Mouse (Mus musculus): ENCODE results near the gene Prom1. TPM values are rescaled to one million over a fixed set of nuclear protein-coding genes. Genes with fewer than 3 reads are reported as not detected.

The Prom1 gene
- polyA plus RNA-seq, 1 experiment = 18.4 TPM

DNA sequence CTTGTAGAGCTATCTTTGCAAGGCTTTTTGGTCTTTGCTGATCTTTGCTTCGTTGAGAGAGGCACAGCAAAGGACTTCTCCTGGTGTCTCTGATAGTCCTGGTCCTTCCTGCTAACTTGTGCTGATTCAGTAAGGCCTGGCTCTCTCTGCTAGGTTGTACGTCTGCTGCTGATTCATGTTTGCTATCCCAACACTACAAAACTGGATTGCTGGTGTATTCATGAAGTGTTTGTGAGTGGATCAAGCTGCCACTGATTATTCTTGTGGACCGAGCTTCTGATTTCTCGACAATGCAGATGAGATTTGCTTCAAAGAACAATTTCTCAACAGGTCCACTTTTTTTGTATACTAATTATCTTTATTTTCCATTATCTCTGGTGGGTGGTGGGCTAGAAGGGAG is 6.3 kb upstream of the Prom1 start:
- no peak for TF ChIP-seq POLR2A (IDR thresholded peaks at IDR 0.05; ENCODE audit: extremely low read depth, insufficient read depth, low read length)
- no peak for TF ChIP-seq CTCF (IDR thresholded peaks at IDR 0.05; ENCODE audit: extremely low read depth, insufficient read depth, low read length)
- H3K27ac ChIP-seq (ENCODE audit: insufficient read depth, low read length) = no peak overlapping the region
- no peak overlapping the region for H3K4me3 ChIP-seq (ENCODE audit: insufficient read depth, low read length)
- H3K4me1 ChIP-seq (ENCODE audit: control insufficient read depth, insufficient read depth, low read length) = no peaks in the 10 kb centered on the region

DNA sequence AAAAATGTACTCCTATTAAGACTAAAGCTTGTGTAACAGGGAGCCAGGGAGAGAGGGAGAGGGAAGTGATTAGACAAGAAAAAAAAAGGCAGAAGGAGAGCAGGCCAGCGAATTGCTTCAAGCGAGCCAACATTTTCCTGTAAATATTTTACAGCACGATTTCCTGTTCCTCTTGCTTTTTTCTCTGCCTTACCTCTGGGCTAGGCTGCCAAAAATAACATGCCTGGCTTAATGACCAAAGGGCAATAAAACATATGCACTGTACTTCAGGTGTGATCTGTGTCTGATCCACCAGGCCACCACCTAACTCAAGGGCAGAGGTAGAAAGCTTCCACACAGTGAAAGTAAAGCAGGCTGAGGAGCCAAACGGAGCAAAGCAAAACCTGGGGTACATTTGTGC is 3.4 kb upstream of the Prom1 start:
- Histone ChIP-seq H3K4me3 (ENCODE audit: insufficient read depth, low read length) (no peak overlapping the region), H3K27ac (ENCODE audit: insufficient read depth, low read length) (no peak overlapping the region), H3K4me1 (ENCODE audit: control insufficient read depth, insufficient read depth, low read length) (no peaks in the 10 kb centered on the region)
- TF ChIP-seq CTCF (IDR thresholded peaks at IDR 0.05; ENCODE audit: extremely low read depth, insufficient read depth, low read length) (no peak), POLR2A (IDR thresholded peaks at IDR 0.05; ENCODE audit: extremely low read depth, insufficient read depth, low read length) (no peak)

DNA sequence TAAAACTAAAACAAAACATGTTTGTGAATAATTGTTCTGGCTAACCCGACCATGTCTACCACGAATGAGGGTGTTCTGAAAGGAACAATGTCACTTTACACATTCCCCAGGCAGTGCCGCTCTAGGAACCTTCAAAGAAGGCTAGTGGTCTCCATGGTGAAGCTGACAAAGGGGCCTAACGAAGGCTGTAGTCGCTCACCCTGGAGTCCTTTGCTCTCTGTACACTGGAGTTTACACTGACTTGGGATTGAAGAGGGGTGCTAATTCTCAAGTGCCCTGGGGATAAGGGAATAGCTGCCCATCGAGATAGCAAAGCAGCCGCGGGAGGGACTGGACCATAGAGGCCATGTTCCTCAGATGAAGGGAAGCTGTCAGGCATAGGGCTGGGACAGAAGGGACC is 2.9 kb upstream of the Prom1 start:
- Histone ChIP-seq H3K4me1 (ENCODE audit: control insufficient read depth, insufficient read depth, low read length) (no peaks in the 10 kb centered on the region), H3K4me3 (ENCODE audit: insufficient read depth, low read length) (no peak overlapping the region), H3K27ac (ENCODE audit: insufficient read depth, low read length) (no peak overlapping the region)
- no peak for TF ChIP-seq POLR2A (IDR thresholded peaks at IDR 0.05; ENCODE audit: extremely low read depth, insufficient read depth, low read length)
- TF ChIP-seq CTCF (IDR thresholded peaks at IDR 0.05; ENCODE audit: extremely low read depth, insufficient read depth, low read length) = no peak

DNA sequence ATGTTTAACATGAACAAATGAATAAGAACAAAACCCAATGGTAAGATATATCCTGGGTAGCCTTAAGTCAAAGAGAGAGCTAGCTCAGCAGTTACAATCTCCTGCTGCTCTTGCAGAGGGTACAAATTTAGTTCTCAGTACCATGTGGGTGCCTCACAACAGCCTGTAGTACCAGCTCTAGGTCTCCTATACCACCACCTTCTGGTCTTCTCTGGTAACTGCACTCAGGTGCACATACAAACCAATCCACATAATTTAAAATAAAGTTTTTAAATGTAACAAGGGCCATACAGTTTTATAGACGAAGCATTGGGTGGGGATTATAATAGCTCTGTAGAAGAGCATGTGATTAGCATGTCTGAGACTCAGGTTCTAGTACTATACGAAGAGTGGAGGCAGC is 2.3 kb upstream of the Prom1 start:
- TF ChIP-seq POLR2A (IDR thresholded peaks at IDR 0.05; ENCODE audit: extremely low read depth, insufficient read depth, low read length) = no peak
- TF ChIP-seq CTCF (IDR thresholded peaks at IDR 0.05; ENCODE audit: extremely low read depth, insufficient read depth, low read length) = no peak
- Histone ChIP-seq H3K4me3 (ENCODE audit: insufficient read depth, low read length) (no peak overlapping the region), H3K27ac (ENCODE audit: insufficient read depth, low read length) (no peak overlapping the region), H3K4me1 (ENCODE audit: control insufficient read depth, insufficient read depth, low read length) (no peaks in the 10 kb centered on the region)

DNA sequence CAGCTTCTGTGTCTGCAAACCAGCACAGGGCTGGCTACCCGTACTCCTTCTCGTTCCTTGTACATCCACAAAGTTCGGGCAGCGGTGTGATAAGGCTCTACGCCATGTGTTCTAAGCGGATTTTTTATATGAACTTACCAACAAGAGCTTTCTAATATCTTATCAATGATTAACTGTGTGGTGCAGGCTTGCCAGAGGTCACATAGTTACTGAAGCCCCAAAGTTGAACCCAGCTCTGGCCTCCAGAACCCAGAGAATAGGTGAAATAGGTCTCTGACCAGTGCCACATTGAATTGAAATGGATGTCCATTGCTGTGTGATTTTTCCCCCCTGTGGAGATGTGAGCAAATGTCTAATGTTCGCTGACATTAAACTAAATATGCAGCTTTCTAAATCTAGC is 1.3 kb upstream of the Prom1 start:
- H3K27ac ChIP-seq (ENCODE audit: insufficient read depth, low read length) = no peak overlapping the region
- H3K4me3 ChIP-seq (ENCODE audit: insufficient read depth, low read length) = no peak overlapping the region
- TF ChIP-seq CTCF (IDR thresholded peaks at IDR 0.05; ENCODE audit: extremely low read depth, insufficient read depth, low read length) = no peak
- TF ChIP-seq POLR2A (IDR thresholded peaks at IDR 0.05; ENCODE audit: extremely low read depth, insufficient read depth, low read length) = no peak
- no peaks in the 10 kb centered on the region for H3K4me1 ChIP-seq (ENCODE audit: control insufficient read depth, insufficient read depth, low read length)

DNA sequence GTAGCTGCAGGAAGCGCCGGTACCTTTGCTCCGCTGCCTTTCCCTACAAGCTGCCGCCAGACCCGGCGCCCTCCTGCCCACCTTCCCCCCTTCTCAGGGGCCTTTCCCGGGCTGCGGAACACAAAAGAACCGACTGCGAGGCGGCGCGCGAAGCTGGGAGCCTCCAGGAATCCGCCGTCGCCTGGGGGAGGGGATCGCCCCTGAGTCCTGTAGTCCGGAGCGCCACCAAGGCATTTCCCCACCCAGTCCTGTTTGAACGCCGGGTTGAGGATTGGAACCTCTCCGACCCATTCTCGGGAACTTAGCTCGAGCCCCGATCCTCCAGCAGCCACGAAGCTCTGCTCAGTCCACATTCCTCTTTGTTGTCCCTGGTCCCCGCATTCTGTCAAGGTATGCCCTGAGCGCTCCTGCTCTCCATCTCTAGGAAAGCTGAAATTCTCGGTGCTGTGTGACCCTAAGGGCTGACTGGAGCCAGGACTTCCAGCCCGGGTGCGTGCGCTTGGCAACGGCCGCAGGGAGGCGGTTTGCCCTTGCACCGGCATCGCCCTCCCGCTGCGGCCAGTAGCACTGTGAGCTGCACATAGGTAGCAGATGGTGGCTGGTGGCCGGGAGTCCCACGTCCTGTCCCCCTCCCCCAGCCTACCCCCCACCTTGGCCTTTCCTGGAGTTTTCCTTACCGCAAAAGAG is 1.1 kb downstream of the Prom1 start:
- Histone ChIP-seq H3K27ac (ENCODE audit: insufficient read depth, low read length) (no peak overlapping the region), H3K4me1 (ENCODE audit: control insufficient read depth, insufficient read depth, low read length) (no peaks in the 10 kb centered on the region), H3K4me3 (ENCODE audit: insufficient read depth, low read length) (peak overlapping the region; percentile 48)
- TF ChIP-seq CTCF (IDR thresholded peaks at IDR 0.05; ENCODE audit: extremely low read depth, insufficient read depth, low read length) (no peak), POLR2A (IDR thresholded peaks at IDR 0.05; ENCODE audit: extremely low read depth, insufficient read depth, low read length) (no peak)

DNA sequence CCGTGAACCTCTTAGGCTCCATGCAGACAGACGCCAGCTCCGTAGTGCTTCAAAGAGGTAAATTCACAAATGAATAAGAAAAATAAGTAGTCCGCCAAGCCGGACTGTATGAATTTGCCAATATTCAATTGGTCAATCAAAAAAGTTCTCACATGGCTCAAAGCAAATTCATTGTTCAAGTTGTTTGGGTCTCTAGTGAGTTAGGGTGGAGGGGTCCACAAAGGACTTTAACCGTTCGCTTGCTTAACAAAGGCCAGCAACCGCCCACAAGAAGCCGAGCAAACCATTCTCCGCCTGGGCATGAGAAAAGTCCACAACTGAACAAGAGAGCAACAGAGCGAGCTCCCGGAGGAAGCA is 1.7 kb downstream of the Prom1 start:
- TF ChIP-seq CTCF (IDR thresholded peaks at IDR 0.05; ENCODE audit: extremely low read depth, insufficient read depth, low read length) (no peak), POLR2A (IDR thresholded peaks at IDR 0.05; ENCODE audit: extremely low read depth, insufficient read depth, low read length) (no peak)
- Histone ChIP-seq H3K27ac (ENCODE audit: insufficient read depth, low read length) (no peak overlapping the region), H3K4me3 (ENCODE audit: insufficient read depth, low read length) (peak overlapping the region; percentile 48), H3K4me1 (ENCODE audit: control insufficient read depth, insufficient read depth, low read length) (no peaks in the 10 kb centered on the region)

DNA sequence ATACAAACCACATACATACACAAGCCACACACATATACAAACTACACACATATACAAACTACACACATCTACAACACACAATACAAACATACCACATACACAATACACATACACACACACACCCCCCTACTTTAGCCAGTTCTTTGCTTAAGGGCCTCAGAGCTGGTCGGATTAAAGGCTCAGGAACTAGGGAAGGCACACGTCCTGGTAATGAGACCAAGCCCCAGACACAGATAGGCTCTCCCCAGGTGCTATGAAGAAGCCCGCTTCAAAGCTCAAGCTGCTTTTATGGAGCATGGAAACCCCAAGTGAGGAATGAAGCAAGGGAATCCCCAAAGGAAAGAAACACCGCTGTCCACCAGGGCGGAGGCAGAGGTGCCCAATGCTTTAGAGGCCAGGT is 4.8 kb downstream of the Prom1 start:
- Histone ChIP-seq H3K4me3 (ENCODE audit: insufficient read depth, low read length) (no peak overlapping the region), H3K4me1 (ENCODE audit: control insufficient read depth, insufficient read depth, low read length) (no peaks in the 10 kb centered on the region), H3K27ac (ENCODE audit: insufficient read depth, low read length) (no peak overlapping the region)
- TF ChIP-seq POLR2A (IDR thresholded peaks at IDR 0.05; ENCODE audit: extremely low read depth, insufficient read depth, low read length) = no peak
- TF ChIP-seq CTCF (IDR thresholded peaks at IDR 0.05; ENCODE audit: extremely low read depth, insufficient read depth, low read length) = no peak

DNA sequence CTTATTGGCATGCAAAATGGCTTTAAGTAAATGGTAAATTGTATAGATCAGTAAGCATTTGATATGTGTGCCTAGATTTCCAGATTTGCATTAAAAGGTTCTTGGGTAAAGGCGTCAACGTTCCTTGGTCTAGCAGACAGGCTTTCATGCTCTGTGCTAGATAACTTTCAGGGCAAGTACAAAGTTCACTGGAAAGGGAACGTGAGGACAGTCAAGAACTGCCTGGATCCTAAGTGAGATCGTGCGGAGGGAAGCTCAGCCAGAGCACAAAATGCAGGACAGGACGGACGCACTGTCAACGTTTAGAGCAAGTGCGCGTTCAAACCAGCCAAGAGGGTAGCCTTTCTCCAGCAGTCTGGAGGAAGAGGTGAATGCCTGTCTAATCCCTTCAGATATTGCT is 5.7 kb downstream of the Prom1 start:
- H3K4me1 ChIP-seq (ENCODE audit: control insufficient read depth, insufficient read depth, low read length) = no peaks in the 10 kb centered on the region
- no peak overlapping the region for H3K4me3 ChIP-seq (ENCODE audit: insufficient read depth, low read length)
- no peak overlapping the region for H3K27ac ChIP-seq (ENCODE audit: insufficient read depth, low read length)
- TF ChIP-seq CTCF (IDR thresholded peaks at IDR 0.05; ENCODE audit: extremely low read depth, insufficient read depth, low read length) = no peak

DNA sequence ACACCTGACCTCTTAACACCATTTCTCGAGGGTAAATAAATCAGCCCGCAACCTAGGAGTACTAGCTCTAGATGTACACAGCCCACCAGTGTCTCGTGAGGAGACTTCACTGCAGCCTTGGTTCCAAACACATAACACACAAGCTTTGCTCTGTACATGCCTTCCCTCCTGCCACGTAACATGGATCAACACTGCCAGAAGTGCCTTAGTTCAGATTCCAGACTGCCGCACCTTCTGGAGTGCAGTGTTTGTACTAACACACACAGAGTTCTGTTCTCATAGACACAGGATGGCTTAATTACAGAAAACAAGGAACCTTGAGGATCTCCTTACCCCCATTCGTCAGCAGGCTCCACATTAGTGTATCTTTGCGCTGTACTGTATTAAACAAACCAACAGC is 6.1 kb downstream of the Prom1 start:
- H3K27ac ChIP-seq (ENCODE audit: insufficient read depth, low read length) = no peak overlapping the region
- H3K4me1 ChIP-seq (ENCODE audit: control insufficient read depth, insufficient read depth, low read length) = no peaks in the 10 kb centered on the region
- no peak overlapping the region for H3K4me3 ChIP-seq (ENCODE audit: insufficient read depth, low read length)
- TF ChIP-seq CTCF (IDR thresholded peaks at IDR 0.05; ENCODE audit: extremely low read depth, insufficient read depth, low read length) (no peak), POLR2A (IDR thresholded peaks at IDR 0.05; ENCODE audit: extremely low read depth, insufficient read depth, low read length) (no peak)

All from cortical plate, adult 2 months (tissue).